Mouse (Mus musculus): ENCODE data around the gene Rtkn.

Rtkn gene

DNA sequence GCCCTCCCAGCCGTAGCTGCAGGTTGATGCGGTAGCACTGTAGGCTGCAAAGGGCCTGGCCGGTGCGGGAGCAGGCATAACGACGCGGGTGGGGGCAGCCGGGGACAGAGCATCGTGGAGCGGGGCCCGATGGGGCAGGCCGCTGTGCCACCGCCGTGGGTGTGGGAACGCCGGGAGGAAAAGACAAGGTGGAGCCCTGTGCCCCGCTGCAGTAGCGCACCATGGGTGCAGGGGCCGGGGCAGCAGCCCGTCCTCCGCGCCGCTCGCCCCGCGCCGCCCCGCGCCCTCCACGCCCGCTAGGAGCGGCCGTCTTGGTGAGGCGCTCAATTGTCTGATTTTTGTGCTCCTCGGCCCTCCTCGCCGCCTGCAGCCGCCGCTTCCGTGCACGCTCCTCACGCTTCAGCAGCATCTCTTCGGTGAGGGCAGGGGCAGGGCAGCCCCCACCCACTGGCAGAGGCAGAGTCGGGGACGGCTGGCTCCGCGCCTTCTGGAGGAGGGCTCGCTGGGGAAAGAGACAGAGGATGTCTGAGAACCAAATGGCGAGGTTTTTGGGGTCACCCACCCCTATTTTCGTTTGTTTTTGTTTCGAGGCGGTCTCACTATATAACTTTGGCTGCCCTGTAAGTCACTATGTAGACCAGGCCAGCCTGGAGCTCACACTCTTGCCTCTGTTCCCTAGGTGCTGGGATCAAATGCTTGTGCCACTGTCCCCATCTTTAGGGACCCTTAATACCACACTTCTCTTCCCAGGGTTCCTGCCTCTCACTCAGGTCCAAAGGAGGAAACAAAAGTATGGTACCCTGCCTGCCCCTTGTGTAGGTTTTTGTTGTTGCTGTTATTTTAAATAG lies 13.2 kb upstream of the Rtkn start:
- no peak for TF ChIP-seq GATA4 (IDR thresholded peaks at IDR 0.05; ENCODE audit: insufficient replicate concordance, low read length)

DNA sequence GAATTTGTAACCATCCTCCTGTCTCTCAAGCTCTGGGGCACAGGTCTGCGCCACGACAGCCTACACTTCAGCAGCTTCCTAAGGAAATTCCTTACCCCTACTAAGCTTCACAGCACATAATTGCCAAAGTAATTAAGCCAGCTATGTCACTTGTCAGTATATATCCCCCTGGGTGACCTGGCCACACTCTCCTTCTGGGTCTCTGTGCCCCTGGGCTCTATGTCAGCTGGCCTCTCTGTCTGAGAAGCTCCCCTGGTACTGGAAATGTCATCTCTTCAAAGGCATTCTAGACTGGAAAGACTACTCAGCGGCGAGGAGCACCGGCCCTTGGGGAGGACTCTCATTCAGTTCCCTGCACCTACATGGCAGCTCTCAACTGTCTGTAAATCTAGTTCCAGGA lies 12.3 kb upstream of the Rtkn start:
- TF ChIP-seq GATA4 (IDR thresholded peaks at IDR 0.05; ENCODE audit: insufficient replicate concordance, low read length): no peak

DNA sequence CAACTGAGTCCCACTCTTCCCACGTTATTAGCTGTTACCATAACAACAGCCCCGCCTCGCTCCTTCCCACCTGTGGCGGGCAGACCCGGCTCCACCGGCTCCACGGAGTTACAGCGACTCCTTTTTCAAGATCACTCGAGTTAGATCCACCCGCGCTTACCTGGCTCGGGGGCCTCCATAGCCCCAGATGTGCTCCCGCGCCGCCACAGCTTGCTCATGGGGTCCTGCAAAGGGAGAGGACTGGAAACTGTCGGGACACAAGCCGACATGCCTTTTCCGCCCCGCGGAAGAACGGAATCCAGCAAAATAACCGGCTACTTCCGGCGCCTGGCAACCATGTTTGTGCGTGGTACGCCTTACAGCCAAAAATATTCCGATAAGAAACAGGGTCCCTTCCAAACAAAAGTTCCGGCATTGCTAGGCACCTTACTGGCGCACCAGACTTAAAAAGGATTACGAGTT lies 10.4 kb upstream of the Rtkn start:
- no peak for TF ChIP-seq GATA4 (IDR thresholded peaks at IDR 0.05; ENCODE audit: insufficient replicate concordance, low read length)

DNA sequence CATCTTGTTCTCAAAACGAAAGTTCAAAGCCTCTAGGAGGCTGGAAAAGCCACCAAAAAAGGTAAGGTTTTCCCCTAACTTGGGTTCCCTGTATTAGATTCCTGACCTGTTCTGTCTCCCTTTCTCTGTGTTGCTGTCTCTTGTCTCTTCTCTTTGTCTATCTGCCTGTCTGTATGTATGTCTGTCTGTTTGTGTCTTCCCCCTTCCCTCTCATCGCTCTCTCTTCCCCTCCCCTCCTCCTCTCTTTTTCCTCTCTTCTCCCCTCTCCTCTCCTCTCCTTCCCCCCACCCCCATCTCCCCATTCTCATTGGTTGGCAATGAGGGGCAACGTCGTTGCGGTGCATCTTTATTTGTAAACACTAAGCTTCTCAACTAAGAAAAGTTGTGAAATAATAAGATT lies 9.9 kb upstream of the Rtkn start, which contains the start of gene Ino80b:
Ino80b (minus strand) TSS at position 101 of the 400 bp plus-strand sequence.
- TF ChIP-seq GATA4 (IDR thresholded peaks at IDR 0.05; ENCODE audit: insufficient replicate concordance, low read length): no peak

DNA sequence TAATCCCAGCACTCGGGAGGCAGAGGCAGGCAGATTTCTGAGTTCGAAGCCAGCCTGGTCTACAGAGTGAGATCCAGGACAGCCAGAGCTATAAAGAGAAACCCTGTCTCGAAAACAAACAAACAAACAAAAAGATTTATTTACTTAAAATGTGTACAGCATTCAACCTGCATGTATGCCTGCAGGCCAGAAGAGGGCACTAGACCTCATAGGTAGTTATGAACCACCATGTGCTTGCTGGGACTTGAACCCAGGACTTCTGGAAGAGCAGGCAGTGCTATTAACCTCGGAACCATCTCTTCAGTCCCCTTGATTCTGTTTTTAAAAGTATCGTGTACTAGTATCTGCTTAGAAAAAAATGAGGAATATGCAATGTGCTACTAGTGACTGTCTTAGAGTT lies 7.8 kb upstream of the Rtkn start:
- no peak for TF ChIP-seq GATA4 (IDR thresholded peaks at IDR 0.05; ENCODE audit: insufficient replicate concordance, low read length)

DNA sequence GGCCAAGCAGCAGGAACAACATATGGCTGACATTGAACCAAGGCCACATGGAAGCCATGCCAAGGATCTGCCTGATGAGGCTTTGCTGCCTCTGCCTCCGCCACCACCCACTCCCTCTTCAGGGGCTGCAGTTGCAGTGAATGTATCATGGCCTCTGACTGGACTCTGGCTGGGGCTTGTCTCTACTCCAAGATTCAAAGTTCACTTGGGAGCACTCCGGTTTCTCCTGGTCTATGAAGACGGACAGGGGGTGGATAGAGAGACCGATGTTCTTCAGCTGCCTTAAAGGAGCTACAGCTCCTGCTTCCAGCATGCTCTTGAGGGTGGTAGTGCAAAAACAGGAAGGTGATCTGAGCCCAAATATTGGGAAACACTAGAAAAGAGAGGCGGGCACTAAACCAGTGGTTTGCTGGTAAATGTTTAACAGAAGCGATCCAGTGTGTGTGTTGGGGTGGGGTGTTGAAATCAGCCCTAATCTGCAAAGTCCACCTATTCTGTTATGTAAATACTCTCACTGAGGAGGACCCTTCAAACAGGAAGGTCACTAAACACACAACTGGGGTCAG lies 3.7 kb upstream of the Rtkn start:
- TF ChIP-seq GATA4 (IDR thresholded peaks at IDR 0.05; ENCODE audit: insufficient replicate concordance, low read length): peak; percentile 41; the same call in 1 of the 2 replicates

DNA sequence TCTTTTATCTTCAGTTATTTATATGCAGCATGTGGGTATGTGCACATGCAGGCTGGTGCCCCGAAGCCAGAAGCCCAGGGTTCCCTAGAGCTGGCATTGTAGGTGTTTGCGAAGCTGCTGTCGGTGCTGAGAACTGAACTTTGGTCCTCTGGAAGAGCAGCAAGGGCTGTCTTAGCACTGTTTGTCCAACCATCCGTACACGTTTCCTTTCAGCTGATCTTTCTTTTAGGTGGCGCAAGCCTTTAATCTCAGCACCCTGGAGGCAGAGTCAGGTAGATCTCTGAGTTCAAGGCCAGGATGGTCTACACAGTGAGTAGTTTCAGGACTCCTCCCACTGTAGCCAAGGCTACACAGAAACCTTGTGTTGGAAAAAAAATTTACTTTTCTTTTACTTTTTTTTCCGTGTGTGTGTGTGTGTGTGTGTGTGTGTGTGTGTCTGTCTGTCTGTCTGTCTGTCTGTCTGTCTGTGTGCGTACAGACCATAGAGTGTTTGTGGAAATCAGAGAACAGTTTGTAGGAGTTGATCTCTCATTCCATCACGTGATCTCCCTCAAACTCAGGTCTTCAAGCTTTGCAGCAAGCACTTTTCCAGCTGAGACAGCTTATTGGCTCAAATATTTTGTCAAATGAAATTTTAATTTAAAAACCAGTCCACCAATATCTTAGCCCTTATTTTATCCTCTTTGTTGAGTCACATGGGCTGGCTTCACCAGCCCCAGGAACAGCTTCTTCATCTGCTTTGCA lies 2.9 kb upstream of the Rtkn start:
- no peak for TF ChIP-seq GATA4 (IDR thresholded peaks at IDR 0.05; ENCODE audit: insufficient replicate concordance, low read length)

DNA sequence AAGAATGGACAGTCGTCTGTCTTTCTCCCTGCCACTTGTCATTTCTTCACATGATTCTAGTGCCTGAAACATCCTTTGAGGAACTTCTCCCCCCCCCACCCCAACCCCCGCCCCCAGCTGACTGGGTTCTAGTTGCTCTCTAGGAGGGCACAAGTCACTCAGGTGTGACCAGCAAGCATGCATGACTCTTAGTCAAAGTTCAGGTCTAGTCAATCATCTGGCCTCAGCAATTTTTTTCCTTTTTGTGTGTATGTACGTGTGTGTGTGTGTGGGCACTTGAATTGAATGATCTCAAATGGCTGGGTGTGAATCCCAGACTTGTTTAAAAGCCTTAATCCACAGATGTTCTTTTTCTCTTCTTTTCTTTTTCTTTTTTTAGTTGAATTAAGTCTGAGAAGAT lies 1.0 kb upstream of the Rtkn start:
- TF ChIP-seq GATA4 (IDR thresholded peaks at IDR 0.05; ENCODE audit: insufficient replicate concordance, low read length): no peak

DNA sequence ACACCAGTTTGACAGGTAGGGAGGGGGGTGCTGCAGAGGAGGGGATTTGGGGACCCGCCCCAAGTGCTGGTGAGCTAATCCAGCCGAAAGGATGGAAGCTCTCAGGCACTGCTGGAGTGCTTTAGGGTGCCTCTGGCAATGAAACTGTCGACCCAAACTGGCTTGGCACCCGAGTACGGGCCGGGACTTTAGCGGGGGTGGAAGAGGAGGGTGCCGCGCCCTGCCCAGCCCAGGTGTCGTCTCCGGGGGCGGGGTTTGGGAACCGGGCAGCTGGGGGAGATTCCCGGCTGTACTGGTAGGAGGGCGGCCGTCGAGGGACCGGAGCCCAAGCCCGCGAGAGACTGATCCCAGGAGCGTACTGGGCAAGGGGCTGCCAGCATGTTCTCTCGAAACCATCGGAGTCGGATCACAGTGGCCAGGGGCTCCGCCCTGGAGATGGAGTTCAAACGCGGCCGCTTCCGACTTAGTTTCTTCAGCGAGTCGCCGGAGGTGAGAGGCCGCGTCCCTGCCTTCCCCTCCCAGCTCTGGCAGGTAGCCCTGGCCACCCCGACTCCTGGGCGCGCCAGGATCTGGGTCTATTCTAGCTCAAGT lies 403 bp downstream of the Rtkn start:
- TF ChIP-seq GATA4 (IDR thresholded peaks at IDR 0.05; ENCODE audit: insufficient replicate concordance, low read length): no peak

DNA sequence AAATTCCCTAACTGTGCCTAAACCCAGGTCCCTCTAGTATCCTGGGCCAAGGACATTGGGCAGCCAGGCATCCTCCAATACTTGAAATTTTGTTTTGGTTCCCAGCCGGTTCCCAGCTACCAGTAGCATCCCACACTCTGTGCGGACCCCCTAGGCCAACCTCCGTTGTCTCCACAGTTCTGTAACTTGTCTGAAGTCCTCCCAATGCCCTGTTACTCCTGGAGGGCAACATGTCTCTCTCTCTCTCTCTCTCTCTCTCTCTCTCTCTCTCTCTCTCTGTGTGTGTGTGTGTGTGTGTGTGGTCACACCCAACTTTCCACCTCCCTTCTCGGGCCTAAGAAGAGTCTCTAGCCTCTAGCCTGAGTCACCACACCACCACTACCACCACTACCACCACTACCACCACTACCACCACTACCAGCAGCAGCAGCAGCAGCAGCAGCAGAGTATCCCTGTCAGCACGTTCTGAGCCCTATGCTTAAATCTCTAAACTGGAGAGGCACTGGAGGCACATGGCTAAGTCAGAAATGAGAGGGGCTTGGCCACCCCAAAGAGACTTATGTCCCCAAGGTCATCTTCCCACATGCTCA lies 1.1 kb downstream of the Rtkn start:
- TF ChIP-seq GATA4 (IDR thresholded peaks at IDR 0.05; ENCODE audit: insufficient replicate concordance, low read length): no peak

DNA sequence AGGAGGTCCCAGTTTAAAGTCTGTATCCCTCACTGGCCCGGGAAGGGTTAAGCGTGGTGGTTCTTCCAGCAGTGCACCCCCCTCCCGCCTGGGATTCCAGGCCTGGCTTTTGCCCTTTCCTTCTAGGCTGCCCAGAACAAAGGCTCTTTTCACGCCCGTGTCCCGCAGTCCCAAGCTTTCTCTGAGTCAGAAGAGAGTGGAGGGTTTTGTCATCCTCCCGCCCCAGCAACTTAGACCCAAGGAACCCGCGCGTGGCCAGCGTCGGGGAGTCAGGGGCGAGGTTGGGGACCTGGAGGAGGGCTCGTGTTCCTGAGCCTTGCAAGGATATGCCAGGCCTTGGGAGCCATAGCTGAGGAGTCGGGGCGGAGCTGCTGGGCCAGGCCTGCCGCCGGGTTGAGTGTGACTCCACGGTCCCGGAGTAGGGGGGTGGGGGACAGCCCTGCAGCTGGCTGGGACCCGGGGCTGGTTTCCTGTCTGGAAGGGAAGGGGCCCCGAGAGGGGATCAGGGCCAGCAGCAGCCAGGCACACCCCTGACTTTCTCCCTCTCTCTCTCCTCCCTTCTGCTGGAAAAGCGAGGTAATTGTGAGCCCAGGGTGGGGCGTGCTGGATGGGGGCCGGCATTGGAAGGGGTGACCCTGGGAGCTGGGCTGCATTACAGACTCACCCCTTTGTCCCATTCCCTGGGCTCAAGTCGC lies 1.8 kb downstream of the Rtkn start:
- TF ChIP-seq GATA4 (IDR thresholded peaks at IDR 0.05; ENCODE audit: insufficient replicate concordance, low read length): no peak

DNA sequence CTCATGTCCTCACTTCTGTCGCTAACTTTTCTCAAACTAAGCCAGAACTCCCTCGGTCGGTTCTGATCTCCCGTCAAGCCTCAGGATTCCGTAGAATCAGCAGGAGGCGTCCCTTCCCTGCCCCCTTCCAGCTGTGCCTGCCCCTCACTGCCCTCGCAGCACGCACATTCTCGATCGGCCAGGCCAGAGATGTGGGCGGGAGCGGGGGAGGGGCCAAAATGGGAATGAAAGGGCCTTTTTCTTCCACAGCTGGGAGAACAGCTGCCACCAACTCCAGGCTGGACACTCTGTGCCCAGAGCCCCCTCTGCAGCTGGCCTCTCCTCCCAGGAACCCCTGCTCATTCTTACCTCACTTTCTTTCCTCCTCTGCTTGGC lies 2.3 kb downstream of the Rtkn start:
- TF ChIP-seq GATA4 (IDR thresholded peaks at IDR 0.05; ENCODE audit: insufficient replicate concordance, low read length): peak; percentile 36; the same call in 1 of the 2 replicates

DNA sequence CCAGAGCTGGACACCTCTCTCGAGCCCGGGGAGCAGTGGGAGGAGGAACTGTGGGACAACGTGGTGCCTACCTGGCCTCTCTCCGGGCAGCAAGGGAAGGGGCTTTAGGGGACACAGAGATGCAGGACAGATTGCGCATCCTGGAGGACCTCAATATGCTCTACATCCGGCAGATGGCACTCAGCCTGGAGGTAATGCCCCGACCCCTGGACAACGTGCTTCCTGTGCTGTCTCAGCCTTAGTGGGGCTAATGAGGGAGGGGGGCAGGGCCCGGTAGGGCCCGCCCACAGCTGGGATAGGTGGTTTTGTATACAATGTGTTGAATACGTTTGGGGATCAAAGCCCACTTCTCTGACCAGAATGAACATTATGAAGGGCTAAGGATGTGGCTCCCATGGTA lies 2.8 kb downstream of the Rtkn start:
- TF ChIP-seq GATA4 (IDR thresholded peaks at IDR 0.05; ENCODE audit: insufficient replicate concordance, low read length): no peak

DNA sequence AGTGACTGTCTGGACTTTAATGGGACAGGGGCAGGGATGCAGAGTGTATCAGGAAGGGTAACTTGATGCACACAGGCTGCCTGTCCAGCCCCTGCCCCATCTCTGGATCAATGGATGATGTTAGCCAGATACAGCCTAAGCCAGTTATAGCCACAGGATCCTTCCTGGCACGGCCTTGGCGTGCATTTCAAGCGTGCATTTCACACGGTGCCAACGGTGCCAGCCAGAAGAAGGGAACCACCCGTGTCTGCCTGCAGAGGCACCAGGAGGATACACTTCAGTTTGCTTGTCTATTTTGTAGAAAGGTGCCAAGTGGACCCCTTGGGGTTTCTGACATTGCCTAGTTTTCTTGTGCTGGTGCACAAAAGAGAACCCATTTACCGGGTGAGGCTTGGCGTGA lies 4.8 kb downstream of the Rtkn start:
- no peak for TF ChIP-seq GATA4 (IDR thresholded peaks at IDR 0.05; ENCODE audit: insufficient replicate concordance, low read length)

DNA sequence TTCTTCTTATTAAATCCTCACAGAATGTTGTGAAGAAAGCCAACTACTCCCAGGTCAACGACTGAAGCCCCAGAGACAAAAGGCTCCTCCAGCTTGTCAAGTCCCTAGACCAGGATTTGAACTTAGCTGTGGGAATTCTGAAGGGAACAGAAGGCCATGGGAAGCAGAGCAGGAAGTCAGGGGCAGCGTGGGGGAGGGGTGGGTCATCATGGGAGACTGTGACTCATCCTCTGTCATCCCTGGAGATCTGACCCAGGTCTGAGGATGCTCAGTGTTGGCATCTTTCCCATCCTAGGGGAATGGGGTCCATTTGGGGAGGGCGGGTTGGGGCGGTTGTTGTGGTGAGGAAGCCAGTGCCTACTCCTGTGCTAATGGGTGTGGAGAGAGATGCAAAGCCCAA lies 6.4 kb downstream of the Rtkn start:
- TF ChIP-seq GATA4 (IDR thresholded peaks at IDR 0.05; ENCODE audit: insufficient replicate concordance, low read length): no peak

Measured in liver, adult (tissue).